Mouse (Mus musculus): ENCODE measurements around the gene Ap3s2. TPM values are rescaled to one million over a fixed set of nuclear protein-coding genes. Genes with fewer than 3 reads are reported as not detected.

The Ap3s2 gene
- total RNA-seq, 2 experiments from 2014 or later: 24.7 to 25.7 TPM

DNA sequence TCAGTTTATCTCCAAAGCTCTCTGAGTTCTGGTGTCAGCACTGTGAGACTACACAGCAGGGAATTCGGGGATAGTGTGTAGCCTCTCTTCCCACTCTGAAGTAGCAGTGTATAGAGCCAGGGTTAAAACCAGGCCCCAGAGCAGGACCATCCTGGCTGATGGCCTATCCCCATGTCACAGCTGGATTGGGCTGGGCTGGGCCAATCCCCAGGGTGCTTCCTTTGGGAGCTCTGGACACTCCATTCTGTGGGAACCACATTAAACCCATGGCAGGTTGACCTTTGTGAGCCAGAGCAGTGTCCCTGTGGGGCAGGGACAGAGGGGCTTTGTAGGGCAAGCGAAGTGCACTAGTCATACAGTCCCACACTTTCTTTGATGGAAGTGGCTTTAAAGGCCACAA, 74.1 kb downstream of the Ap3s2 start:
- DNase-seq: peak; percentile 25 to 38

DNA sequence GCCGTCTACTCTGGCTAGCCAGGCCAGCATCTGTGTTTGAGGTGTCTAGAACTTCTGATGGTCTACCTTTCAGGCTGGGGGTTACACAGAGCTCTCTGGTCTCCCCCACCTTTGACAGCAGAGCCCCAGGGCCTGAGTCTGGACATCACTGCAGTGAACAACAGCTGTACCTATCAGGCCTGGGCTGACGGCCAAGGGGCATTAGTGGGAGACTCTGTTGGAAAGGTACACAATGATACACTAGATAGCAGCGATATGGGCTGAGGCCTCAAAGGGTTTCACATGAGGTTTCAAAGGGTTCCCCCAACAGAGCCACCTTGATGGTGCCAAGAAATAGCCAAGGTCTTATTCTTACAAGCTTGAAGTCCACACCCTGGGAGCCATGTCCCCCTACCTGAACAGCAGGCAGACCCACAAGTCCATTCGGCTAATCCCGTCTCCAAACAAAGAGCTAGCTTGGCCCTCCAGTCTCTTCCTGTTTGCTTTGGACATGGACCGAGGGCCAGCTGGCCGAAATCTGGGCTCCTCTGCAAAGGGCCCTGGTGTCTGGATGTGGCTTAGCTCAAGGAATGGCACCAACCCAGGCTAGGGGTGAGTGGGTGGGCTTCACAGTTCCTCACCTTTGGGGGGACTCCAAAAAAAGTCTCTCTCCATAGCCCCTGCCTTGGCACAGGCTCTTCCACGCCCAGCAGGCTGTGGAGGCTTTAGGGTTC, 76.2 kb downstream of the Ap3s2 start:
- DNase-seq: peak; percentile 78 to 80

DNA sequence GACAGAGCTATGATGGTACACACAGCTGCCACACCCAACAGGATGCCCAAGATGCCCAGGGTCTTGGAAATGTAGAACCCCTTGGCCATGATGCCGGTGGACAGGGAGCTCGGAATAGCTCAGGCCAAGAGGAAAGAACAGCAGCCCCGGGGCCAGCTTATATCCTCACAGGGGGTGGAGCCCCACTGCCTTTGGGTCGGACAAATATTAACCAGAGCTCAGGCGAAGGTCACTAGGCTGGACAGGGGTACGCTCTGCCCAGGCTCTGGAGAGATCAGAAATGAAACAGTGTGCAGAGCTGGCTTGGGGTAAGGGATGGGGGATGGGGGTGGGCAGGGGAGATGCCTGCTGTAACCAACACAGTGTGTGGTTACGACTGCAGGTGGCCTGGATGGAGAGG, 78.3 kb downstream of the Ap3s2 start:
- no peak for DNase-seq

DNA sequence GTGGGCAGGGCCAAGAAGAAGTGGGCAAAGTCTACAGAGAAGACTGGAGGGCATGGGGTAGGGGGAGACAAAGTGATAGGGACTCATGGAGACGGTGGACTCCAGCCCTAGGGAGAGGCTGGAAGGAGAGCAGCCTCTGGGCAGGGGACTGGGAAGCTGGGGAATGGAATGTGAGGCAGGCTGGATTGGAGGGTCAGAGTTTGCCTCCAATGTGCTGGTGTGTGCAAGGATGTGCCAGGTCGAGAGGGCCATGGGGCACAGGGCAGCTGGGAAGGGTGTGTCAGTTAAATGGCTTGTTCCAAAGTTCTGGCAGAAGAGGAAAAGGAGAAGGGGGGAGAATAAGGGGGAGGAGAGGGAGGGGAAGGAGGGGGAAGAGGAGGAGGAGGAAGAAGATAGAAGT, 83.2 kb downstream of the Ap3s2 start:
- DNase-seq: no peak

DNA sequence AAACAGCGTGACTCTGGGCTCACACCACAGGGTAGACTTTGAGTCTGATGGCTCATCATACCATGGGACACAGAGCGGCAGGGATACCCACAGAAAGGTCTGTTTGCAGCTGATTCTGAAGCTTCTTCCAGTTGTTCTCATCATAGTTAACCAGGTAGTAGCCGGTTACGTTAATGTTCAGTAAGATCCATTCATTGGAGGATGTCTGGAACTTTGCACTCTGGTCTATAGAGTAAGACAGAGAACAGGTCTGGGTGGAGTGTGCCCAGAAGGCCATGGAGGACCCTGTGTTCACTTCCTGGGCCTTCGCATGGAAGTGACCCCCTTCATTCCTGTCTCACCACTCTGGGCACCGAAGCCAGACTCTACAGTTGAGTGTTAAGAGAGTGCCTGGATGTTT, 85.3 kb downstream of the Ap3s2 start:
- no peak for DNase-seq

DNA sequence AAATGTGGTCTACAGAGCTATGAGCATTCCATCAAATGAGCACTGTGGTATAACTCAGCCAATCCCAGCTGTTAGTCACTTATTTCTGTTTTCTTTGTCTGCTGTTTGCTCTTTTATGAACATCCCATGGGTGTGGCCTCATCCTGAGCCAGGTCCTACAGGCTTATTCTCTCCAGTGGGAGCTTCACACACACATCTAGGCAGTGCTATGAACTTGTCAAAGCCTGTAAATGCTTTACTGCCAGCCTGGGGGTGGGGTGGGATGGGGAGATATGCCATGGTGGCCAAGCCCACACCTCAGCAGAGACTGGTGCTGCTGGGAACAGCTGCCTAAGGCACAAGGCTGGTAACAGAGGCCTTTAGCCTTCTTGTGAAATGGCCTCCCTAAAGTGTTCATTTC, 87.5 kb downstream of the Ap3s2 start:
- DNase-seq: no peak

DNA sequence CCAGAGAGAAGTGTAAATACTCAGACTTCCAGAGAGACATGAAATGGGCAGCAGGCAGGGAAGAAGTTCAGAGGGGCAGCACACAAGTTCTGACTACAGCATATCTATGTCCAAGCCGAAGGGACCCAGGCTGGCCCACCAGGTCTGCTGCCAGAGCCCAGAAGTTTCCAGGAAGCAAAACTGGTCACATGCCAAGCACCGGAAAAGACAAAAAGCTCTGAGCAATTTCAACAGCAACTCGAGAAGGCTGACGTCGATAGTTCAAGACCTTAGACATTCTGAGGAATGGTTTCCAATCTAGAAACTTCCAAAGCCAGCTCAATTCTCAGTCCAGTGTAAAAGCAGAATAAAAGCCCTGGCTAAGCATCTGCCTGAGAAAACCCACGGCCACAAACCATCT, 88.9 kb downstream of the Ap3s2 start:
- DNase-seq: peak; percentile 56 to 66

DNA sequence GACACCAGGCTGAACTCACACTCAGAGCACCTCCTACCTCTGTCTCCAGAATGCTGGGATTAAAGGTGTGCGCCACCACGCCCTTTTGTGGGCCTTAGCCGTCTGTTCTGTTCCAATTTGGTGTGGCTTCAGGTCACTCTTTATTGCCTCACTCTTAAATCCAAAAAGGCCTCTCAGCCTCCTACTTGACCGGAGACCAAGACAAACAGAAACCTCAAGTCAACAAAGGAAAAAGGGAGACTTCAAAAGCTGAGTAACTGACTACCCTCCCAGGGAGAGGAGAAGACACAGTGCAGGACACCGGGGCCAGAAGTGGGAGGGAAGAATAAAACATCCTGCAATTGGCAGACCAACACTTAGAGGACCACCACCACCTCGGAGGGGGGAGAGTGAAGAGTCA, 89.3 kb downstream of the Ap3s2 start:
- peak in 1 of 2 experiments; percentile 29 for DNase-seq

DNA sequence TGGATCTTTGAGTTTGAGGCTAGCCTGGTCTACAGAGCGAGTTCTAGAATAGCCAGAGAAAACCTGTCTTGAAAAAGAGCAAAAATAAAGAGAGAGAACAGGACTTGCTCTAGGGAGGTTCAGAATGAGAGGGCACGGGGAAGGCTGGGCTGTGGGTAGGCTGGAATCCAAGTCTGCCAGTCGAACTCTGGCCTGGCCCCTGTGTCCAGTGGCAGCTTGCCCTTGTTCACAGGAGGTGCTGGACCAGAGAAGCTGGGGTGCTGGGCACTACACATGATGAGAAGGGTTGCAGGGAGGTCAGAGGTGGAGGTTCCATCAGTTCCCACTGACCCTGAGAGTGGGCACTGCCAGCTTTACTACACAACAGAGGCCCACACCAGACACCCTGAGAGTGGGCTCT, 92.1 kb downstream of the Ap3s2 start:
- no peak for DNase-seq

Small RNA genes lying within 50 kb of the gene (microRNA-seq; reads per million reads assigned to microRNA genes)
- gene Gm24541: 0 reads per million in 2 experiments

Other genes with a start within 250 kb of the Ap3s2 start
- 1 to 10 TPM in 1 of 2 experiments, under 1 TPM in 1; 0.82 to 1.1 TPM for gene Kif7, start 204.9 kb downstream of the Ap3s2 start, total RNA-seq (2021)
- 10 to 100 TPM in 1 of 2 experiments, 1 to 10 TPM in 1; 9.4 to 52.1 TPM for gene Plin1, start 187.7 kb downstream of the Ap3s2 start, total RNA-seq (2021)
- 10 to 100 TPM; 18.0 to 21.4 TPM for gene Pex11a, start 177.5 kb downstream of the Ap3s2 start, total RNA-seq (2021)
- gene Wdr93, start 177.5 kb downstream of the Ap3s2 start, total RNA-seq (2021): under 1 TPM; 0.22 to 0.41 TPM
- gene Mesp1, start 126.9 kb downstream of the Ap3s2 start, total RNA-seq (2021): not detected
- under 1 TPM in 1 of 2 experiments, not detected in 1; 0.12 TPM for gene Mesp2, start 109.9 kb downstream of the Ap3s2 start, total RNA-seq (2021)
- 10 to 100 TPM; 10.5 to 13.0 TPM for gene Anpep, start 59.6 kb downstream of the Ap3s2 start, total RNA-seq (2021)
- 10 to 100 TPM in 1 of 2 experiments, 1 to 10 TPM in 1; 9.7 to 10.6 TPM for gene Arpin, start 14.7 kb upstream of the Ap3s2 start, total RNA-seq (2021)
- gene Zfp710, start 104.2 kb upstream of the Ap3s2 start, total RNA-seq (2021): 10 to 100 TPM; 21.6 to 22.4 TPM
- 1,000 to 10,000 TPM; 2,187 to 2,245 TPM for gene Idh2, start 194.7 kb upstream of the Ap3s2 start, total RNA-seq (2021)